Mouse (Mus musculus): ENCODE data around the gene Csrp3.

Csrp3 gene

GRCm38 (mm10) chr7:48847820-48848650 is at the start of gene Csrp3:
Gene Csrp3, minus strand, starts transcription at chr7:48848033.
- DNase-seq (ENCODE audit: extremely low read depth, low read depth): no peak

- no peak for DNase-seq (ENCODE audit: extremely low read depth, low read depth)
Measured at GRCm38 (mm10) chr7:48896051-48896450, 48.2 kb upstream of the Csrp3 start.

GRCm38 (mm10) chr7:48895475-48895874 is 47.6 kb upstream of the Csrp3 start:
- no peak for DNase-seq (ENCODE audit: extremely low read depth, low read depth)

- no peak for DNase-seq (ENCODE audit: extremely low read depth, low read depth)
Measured at GRCm38 (mm10) chr7:48894763-48895162, 46.9 kb upstream of the Csrp3 start.

GRCm38 (mm10) chr7:48894152-48894551 is 46.3 kb upstream of the Csrp3 start:
- no peak for DNase-seq (ENCODE audit: extremely low read depth, low read depth)

GRCm38 (mm10) chr7:48893093-48893492 is 45.3 kb upstream of the Csrp3 start:
- DNase-seq (ENCODE audit: extremely low read depth, low read depth): no peak

- no peak for DNase-seq (ENCODE audit: extremely low read depth, low read depth)
Measured at GRCm38 (mm10) chr7:48891029-48891428, 43.2 kb upstream of the Csrp3 start.

- DNase-seq (ENCODE audit: extremely low read depth, low read depth): no peak
Measured at GRCm38 (mm10) chr7:48888751-48889150, 40.9 kb upstream of the Csrp3 start.

- no peak for DNase-seq (ENCODE audit: extremely low read depth, low read depth)
Measured at GRCm38 (mm10) chr7:48887973-48888372, 40.1 kb upstream of the Csrp3 start.

GRCm38 (mm10) chr7:48884266-48884611 is 36.4 kb upstream of the Csrp3 start:
- DNase-seq (ENCODE audit: extremely low read depth, low read depth): no peak

GRCm38 (mm10) chr7:48883525-48884265 is 35.9 kb upstream of the Csrp3 start:
- DNase-seq (ENCODE audit: extremely low read depth, low read depth): no peak

GRCm38 (mm10) chr7:48881971-48882609 is 34.3 kb upstream of the Csrp3 start:
- peak; percentile 86 for DNase-seq (ENCODE audit: extremely low read depth, low read depth)

GRCm38 (mm10) chr7:48881486-48881885 is 33.7 kb upstream of the Csrp3 start, which contains the start of gene E2f8:
Gene E2f8, minus strand, starts transcription at chr7:48881596.
- no peak for DNase-seq (ENCODE audit: extremely low read depth, low read depth)

GRCm38 (mm10) chr7:48880591-48881481 is 33.0 kb upstream of the Csrp3 start:
- DNase-seq (ENCODE audit: extremely low read depth, low read depth): peak; percentile 90

- DNase-seq (ENCODE audit: extremely low read depth, low read depth): no peak
Measured at GRCm38 (mm10) chr7:48879574-48879973, 31.7 kb upstream of the Csrp3 start.

GRCm38 (mm10) chr7:48877786-48878390 is 30.1 kb upstream of the Csrp3 start:
- no peak for DNase-seq (ENCODE audit: extremely low read depth, low read depth)

- no peak for DNase-seq (ENCODE audit: extremely low read depth, low read depth)
Measured at GRCm38 (mm10) chr7:48876526-48876925, 28.7 kb upstream of the Csrp3 start.

- no peak for DNase-seq (ENCODE audit: extremely low read depth, low read depth)
Measured at GRCm38 (mm10) chr7:48875096-48875495, 27.3 kb upstream of the Csrp3 start.

GRCm38 (mm10) chr7:48871292-48871691 is 23.5 kb upstream of the Csrp3 start:
- DNase-seq (ENCODE audit: extremely low read depth, low read depth): no peak

GRCm38 (mm10) chr7:48870579-48871180 is 22.8 kb upstream of the Csrp3 start:
- no peak for DNase-seq (ENCODE audit: extremely low read depth, low read depth)
